Mouse (Mus musculus) embryonic facial prominence, embryonic 12.5 days (tissue): ENCODE data around the gene Sh3kbp1. TPM values are rescaled to one million over a fixed set of nuclear protein-coding genes. Genes with fewer than 3 reads are reported as not detected.

Source experiments
- ATAC-seq: fragments of 200-750 bp; cut with Nextera tagmentation; 2 replicates; pipeline ENCODE4 v1.8.0; 2017; ENCODE audit not compliant: insufficient number of reproducible peaks, insufficient read depth, low FRiP score, low TSS enrichment
- H3K27ac ChIP-seq: fragments of 300-500 bp; sonication (generic); 2 replicates; pipeline ENCODE4 v1.5.1; 2016; ENCODE audit warnings: mild to moderate bottlenecking
- H3K27me3 ChIP-seq: fragments of 300-500 bp; sonication (generic); 2 replicates; pipeline ENCODE4 v1.6.1; 2016; ENCODE audit warnings: mild to moderate bottlenecking, moderate library complexity
- H3K36me3 ChIP-seq: fragments of 300-500 bp; sonication (generic); 2 replicates; pipeline ENCODE4 v1.6.1; 2016; ENCODE audit warnings: mild to moderate bottlenecking
- H3K4me1 ChIP-seq: fragments of 300-500 bp; sonication (generic); 2 replicates; pipeline ENCODE4 v1.6.1; 2016
- H3K4me2 ChIP-seq: fragments of 300-500 bp; sonication (generic); replicated peaks from 2 replicates; pipeline ENCODE4 v1.6.1; 2016; ENCODE audit warnings: mild to moderate bottlenecking, moderate library complexity
- H3K4me3 ChIP-seq: fragments of 300-500 bp; sonication (generic); 2 replicates; pipeline ENCODE4 v1.5.1; 2016; ENCODE audit warnings: mild to moderate bottlenecking
- H3K9ac ChIP-seq: fragments of 300-500 bp; sonication (generic); 2 replicates; pipeline ENCODE4 v1.6.1; 2016; ENCODE audit warnings: mild to moderate bottlenecking, moderate library complexity
- H3K9me3 ChIP-seq: fragments of 300-500 bp; sonication (generic); 2 replicates; pipeline ENCODE4 v1.6.1; 2016; ENCODE audit warnings: mild to moderate bottlenecking, moderate library complexity
- WGBS: fragments of 180-500 bp; shearing (Covaris S2); methylation state at CpG from one replicate; pipeline ENCODE4 v1.1.7; 2016; 5-methylcytosine and 5-hydroxymethylcytosine counted together
- polyA plus RNA-seq: library from polyadenylated mRNA; unstranded; fragments of >200 nt; fragmentation: Nextera tagmentation; extraction: Ambion mirVana; gene quantifications from 2 replicates; pipeline ENCODE4 v1.2.1, GENCODE M21; 2016

The Sh3kbp1 gene
- polyA plus RNA-seq, 1 experiment from 2014 or later = 39.9 TPM

DNA sequence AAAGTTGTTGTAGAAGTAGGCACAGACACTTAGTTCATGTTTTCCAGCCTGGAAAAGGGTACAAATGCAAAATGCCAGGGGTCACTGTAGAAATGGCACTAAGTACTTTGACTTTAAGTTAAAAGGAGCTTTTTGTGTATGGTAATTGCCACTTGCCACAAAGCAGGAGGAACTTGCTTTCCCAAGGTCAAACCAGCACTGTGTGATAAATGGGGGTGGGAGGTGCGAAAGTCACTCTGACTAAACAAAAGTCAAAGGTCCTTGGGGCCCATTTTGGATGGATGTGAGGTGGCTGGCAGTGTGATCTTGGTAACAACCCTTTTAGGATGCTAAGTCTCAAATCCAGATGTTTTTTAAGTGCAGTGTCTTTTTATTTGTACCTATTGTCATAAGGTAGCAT, 316.5 kb downstream of the Sh3kbp1 start:
- 67% methylated on average over 1 of the region's 1 CpGs for WGBS
- Histone ChIP-seq H3K36me3 (no peaks in the 10 kb centered on the region), H3K9ac (no peak overlapping the region), H3K27ac (no peak overlapping the region), H3K27me3 (no peaks in the 10 kb centered on the region; the same call in 1 of the 2 replicates), H3K9me3 (no peaks in the 10 kb centered on the region), H3K4me2 (no peak overlapping the region), H3K4me3 (no peak overlapping the region), H3K4me1 (no peaks in the 10 kb centered on the region)
- ATAC-seq = no peak

DNA sequence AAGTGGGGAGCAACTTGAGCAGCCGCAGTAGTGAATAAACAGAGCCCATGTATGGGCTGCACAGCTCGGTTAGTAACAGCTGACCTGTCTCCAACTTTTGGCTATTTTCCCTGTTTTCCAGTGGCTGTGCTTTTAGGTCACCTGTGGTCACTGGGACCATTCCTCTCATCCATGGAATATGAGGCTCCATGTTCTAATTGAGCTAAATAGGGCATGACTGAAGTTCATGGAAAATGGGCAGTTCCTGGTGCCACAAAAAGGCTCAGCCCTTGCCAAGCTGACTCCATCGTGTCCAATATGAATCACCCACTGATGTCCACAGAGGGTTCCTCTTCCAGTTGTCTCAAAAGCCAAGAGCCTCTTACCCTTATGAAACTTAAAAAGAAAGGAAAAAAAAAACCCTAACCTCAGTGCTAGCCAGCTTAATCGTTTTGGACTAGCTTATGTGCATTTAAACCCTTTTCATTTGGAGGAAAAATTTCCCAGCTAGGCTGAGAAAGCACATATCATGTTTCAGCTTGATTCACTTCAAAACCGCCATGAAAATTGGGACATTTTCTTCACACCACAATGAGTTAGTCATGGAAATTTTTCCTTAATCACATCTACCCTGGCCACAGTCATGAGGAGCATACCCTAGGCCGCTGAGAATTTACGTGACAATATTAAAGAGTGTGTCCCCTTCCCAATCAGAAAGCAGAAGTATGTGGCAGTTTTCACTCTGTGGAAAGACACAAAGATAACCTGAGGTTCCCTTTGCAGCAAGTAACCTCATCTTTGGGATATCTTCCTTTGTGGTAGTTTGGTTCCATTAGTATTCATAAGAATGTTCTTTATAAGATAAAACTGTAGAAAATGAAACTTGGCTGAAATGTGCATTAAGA, 326.7 kb downstream of the Sh3kbp1 start:
- peaks cover 21% of the 10 kb centered on the region for H3K27me3 ChIP-seq
- no peak for ATAC-seq
- no peaks in the 10 kb centered on the region for H3K9me3 ChIP-seq
- H3K4me2 ChIP-seq = no peak overlapping the region
- WGBS = 68% methylated on average over 7 of the region's 7 CpGs
- no peak overlapping the region for H3K4me3 ChIP-seq
- H3K9ac ChIP-seq = no peak overlapping the region
- no peaks in the 10 kb centered on the region for H3K4me1 ChIP-seq
- H3K27ac ChIP-seq = no peak overlapping the region
- no peaks in the 10 kb centered on the region for H3K36me3 ChIP-seq

DNA sequence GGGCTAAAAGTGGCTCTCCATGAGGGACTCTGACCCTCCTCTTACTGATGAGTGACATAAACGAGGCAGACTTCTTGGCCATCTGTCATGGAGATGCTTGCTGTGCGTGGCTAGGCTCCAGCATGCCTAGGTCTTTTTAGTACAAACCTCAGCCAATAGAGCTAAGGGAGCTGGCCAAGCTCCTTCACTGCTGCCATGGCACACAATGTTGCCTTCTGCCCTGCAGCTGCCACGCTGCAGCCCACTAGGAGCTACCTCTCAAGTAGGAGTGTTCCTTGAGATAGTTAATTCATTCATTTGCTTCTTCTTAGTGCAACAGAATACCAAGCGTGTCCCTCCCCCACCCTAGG, 327.3 kb downstream of the Sh3kbp1 start:
- H3K36me3 ChIP-seq = no peaks in the 10 kb centered on the region
- peaks cover 21% of the 10 kb centered on the region for H3K27me3 ChIP-seq
- no peaks in the 10 kb centered on the region for H3K4me1 ChIP-seq
- ATAC-seq = no peak
- H3K27ac ChIP-seq = no peak overlapping the region
- H3K9ac ChIP-seq = no peak overlapping the region
- no peak overlapping the region for H3K4me2 ChIP-seq
- H3K4me3 ChIP-seq = no peak overlapping the region
- 76% methylated on average over 4 of the region's 4 CpGs for WGBS
- H3K9me3 ChIP-seq = no peaks in the 10 kb centered on the region

DNA sequence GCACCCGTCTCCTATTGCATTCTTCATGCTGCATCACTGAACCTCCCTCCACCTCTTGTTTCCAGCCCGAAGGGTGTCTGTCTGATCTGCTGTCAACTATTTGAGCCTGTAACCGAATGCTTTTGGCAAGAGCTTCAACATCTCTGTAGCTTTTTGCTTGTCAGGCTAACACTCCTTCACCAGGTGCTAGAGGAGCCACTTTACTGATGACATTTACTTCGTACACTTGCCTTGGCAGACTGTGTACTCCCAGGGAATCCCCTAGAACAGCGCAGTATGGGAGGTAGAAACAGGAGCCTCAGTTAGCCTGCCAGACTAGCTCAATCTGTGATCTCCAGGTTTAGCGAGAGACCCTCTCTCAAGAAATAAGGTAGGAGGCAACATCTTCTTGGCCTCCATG, 328.4 kb downstream of the Sh3kbp1 start:
- no peaks in the 10 kb centered on the region for H3K36me3 ChIP-seq
- H3K27ac ChIP-seq = no peak overlapping the region
- no peak overlapping the region for H3K4me3 ChIP-seq
- no peak for ATAC-seq
- no peak overlapping the region for H3K4me2 ChIP-seq
- H3K27me3 ChIP-seq = peaks cover 21% of the 10 kb centered on the region
- no peaks in the 10 kb centered on the region for H3K9me3 ChIP-seq
- H3K4me1 ChIP-seq = no peaks in the 10 kb centered on the region
- no peak overlapping the region for H3K9ac ChIP-seq
- WGBS = 79% methylated on average over 6 of the region's 6 CpGs

DNA sequence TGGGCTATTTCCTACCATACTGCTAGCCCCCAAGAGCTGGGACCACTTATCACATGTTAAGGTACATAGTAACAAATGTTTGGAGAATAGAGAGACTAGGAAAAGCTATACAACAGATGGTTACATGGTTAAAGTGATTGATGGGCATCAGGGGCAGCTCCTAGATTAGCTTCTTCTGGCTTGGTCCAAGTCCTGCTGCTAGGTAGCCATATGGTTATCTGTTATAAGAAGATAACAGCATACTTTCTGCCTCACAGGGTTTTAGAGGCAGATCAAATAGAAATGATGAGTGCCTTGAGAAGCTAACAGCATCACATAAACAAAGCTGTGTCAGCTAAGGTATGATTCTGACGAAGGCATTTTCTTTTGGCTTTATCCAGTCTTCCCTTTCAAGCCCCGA, 334.3 kb downstream of the Sh3kbp1 start:
- Histone ChIP-seq H3K36me3 (no peaks in the 10 kb centered on the region), H3K27me3 (peaks cover 21% of the 10 kb centered on the region), H3K4me1 (no peaks in the 10 kb centered on the region), H3K27ac (no peak overlapping the region), H3K4me3 (no peak overlapping the region), H3K9me3 (no peaks in the 10 kb centered on the region), H3K4me2 (no peak overlapping the region), H3K9ac (no peak overlapping the region)
- ATAC-seq = no peak
- WGBS = 91% methylated on average over 2 of the region's 2 CpGs

DNA sequence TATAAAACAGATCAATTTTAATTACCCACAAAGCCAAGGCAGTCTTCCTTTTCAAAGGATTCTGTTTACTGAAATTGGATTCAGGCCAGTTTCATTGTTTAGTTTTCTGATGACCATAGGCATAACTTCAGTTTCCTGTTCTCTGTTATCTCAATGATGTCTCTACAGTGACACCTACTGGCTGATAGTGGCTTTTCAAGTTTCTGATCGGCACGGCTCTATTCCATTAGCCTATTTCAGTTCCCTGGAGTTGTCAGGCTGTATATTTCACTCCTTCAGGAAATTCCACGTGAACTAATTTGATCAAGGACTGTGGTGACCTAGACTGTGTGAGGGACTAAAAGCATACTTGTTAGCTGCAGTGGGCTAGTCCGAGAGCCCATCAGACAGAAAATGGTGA, 336.2 kb downstream of the Sh3kbp1 start:
- ATAC-seq = no peak
- WGBS = 28% methylated on average over 4 of the region's 4 CpGs
- Histone ChIP-seq H3K4me2 (no peak overlapping the region), H3K4me1 (no peaks in the 10 kb centered on the region), H3K9ac (no peak overlapping the region), H3K27me3 (peaks cover 20% of the 10 kb centered on the region), H3K9me3 (no peaks in the 10 kb centered on the region), H3K27ac (no peak overlapping the region), H3K36me3 (no peaks in the 10 kb centered on the region), H3K4me3 (no peak overlapping the region)

DNA sequence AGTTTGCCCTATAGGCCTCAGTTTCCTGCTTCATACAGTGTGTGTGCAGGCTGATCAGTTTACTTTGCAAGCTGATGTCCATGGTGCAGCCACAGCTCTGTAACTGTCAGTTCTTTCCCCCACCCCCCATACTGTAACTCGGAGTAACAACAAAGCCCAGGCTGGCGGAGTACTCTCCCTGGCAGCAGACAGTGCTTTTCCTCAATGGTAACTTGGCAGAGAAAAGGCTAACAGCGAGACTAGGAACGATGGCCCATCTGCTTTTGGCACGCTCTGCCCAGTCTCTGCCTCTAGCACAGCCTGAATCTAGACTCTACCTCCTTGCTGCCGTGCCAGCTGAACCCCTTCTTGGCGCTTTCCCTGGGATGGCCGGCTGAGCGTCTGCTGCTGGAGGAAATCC, 336.9 kb downstream of the Sh3kbp1 start:
- WGBS = 85% methylated on average over 9 of the region's 9 CpGs
- H3K4me2 ChIP-seq = no peak overlapping the region
- H3K4me3 ChIP-seq = no peak overlapping the region
- no peak overlapping the region for H3K9ac ChIP-seq
- no peaks in the 10 kb centered on the region for H3K4me1 ChIP-seq
- H3K9me3 ChIP-seq = no peaks in the 10 kb centered on the region
- 0 out of 2 replicates have a peak, but pooled peaks have one; percentile 35 for ATAC-seq
- H3K27me3 ChIP-seq = peaks cover 22% of the 10 kb centered on the region
- H3K36me3 ChIP-seq = no peaks in the 10 kb centered on the region
- no peak overlapping the region for H3K27ac ChIP-seq

DNA sequence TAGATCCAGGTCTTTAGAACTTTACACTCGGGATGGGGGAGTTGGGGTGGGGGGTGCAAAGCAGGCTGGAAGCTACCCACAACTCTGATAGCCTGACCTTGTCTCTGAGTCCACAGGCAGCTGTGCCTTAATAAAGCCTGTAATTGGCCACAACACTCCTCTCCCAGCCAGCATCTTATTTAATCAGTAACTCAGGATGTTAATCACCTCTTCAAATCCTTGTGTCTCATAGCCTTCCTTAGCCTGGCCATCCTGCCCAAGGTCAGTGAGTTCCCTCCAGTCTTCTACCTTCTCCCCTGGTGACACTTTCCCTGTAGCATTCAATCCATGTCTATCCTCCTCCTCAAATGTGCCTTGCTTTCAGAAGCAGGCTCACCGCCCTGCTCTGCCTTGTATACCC, 342.0 kb downstream of the Sh3kbp1 start:
- H3K27me3 ChIP-seq = peaks cover 12% of the 10 kb centered on the region
- no peak overlapping the region for H3K9ac ChIP-seq
- no peak overlapping the region for H3K27ac ChIP-seq
- 86% methylated on average over 2 of the region's 2 CpGs for WGBS
- H3K4me1 ChIP-seq = no peaks in the 10 kb centered on the region
- ATAC-seq = no peak
- H3K36me3 ChIP-seq = no peaks in the 10 kb centered on the region
- no peaks in the 10 kb centered on the region for H3K9me3 ChIP-seq
- no peak overlapping the region for H3K4me2 ChIP-seq
- H3K4me3 ChIP-seq = no peak overlapping the region

DNA sequence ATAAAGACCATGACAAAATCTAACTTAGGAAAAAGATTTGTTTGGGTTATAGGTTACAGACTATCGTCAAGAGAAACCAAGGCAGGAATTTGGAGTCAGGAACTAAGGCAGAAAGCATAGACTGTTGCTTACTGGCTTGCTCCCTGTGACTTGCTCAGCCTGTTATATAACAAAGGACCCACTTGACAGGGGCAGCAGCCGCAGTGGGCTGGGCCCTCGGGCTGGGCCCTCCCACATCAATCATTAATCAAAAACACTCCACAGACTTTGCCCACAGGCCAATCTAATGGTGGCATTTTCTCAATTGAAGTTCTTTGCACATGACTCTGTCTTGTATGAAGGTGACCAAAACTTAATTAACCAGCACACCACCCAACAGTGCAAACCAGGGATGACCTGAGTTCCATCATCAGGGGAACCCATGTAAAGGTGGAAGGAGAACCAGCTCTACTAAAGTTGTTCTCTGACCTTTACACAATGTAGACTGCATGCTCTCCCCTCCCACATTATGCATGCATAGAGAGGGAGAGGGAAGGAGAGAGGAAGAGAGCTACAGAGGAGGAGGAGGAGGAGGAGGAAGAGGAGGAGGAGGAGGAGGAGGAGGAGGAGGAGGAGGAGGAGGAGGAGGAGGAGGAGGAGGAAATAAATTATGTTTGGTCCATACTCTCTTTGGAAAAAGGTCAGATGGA, 344.2 kb downstream of the Sh3kbp1 start:
- Histone ChIP-seq H3K4me2 (no peak overlapping the region), H3K9ac (no peak overlapping the region), H3K9me3 (no peaks in the 10 kb centered on the region), H3K27me3 (peaks cover 6% of the 10 kb centered on the region), H3K36me3 (no peaks in the 10 kb centered on the region), H3K4me1 (no peaks in the 10 kb centered on the region), H3K4me3 (no peak overlapping the region), H3K27ac (no peak overlapping the region)
- 54% methylated on average over 3 of the region's 3 CpGs for WGBS
- ATAC-seq = no peak

DNA sequence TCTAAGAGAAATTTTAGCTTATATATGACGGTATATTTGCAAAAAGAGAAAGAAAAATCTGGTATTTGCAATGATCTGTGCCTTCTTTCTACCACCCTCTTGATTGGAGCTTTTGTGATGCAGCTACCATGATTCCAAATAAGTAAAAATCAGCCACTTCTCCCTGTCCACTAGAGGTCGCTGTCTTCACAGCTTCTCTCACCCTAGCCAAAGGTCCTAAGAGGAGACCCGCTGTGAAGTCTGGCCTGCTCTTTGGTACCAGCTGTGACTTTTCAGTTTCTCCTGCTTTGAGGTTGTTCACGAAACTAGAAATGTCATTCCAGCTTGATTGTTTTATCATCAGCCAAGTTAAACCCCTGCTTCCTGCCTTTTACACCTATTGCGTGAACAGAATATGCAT, 346.7 kb downstream of the Sh3kbp1 start:
- Histone ChIP-seq H3K4me3 (no peak overlapping the region), H3K4me1 (no peaks in the 10 kb centered on the region), H3K36me3 (no peaks in the 10 kb centered on the region), H3K9ac (no peak overlapping the region), H3K27ac (no peak overlapping the region), H3K9me3 (no peaks in the 10 kb centered on the region), H3K4me2 (no peak overlapping the region), H3K27me3 (peaks cover 2% of the 10 kb centered on the region; the same call in 1 of the 2 replicates)
- no peak for ATAC-seq
- WGBS = 29% methylated on average over 5 of the region's 5 CpGs

DNA sequence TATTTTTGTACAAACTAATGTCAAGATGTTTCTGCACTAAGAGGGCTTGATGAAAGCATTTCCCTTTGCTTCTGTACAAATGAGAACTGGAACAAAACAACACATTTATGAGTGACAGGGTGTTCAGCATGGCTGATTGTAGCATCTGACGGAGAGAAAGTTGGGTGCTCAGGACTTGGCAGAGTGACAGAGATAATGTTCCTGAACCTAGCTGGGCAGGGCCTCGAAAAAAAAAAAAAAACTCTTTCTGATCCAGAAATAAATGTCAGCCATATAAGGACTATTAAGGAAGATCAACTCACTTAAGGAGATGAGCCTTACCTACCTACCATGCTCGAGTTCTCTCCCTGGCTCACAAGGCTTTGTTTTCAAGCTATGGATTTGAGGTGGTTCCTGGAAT, 349.2 kb downstream of the Sh3kbp1 start:
- no peaks in the 10 kb centered on the region; the same call in 1 of the 2 replicates for H3K27me3 ChIP-seq
- 74% methylated on average over 3 of the region's 3 CpGs for WGBS

More for the DNA sequence above, 349.2 kb downstream of the Sh3kbp1 start:
- no peak for ATAC-seq
- no peaks in the 10 kb centered on the region for H3K9me3 ChIP-seq
- H3K4me2 ChIP-seq = no peak overlapping the region
- H3K36me3 ChIP-seq = no peaks in the 10 kb centered on the region
- H3K4me1 ChIP-seq = no peaks in the 10 kb centered on the region
- H3K4me3 ChIP-seq = no peak overlapping the region
- H3K9ac ChIP-seq = no peak overlapping the region
- no peak overlapping the region for H3K27ac ChIP-seq
